Mouse (Mus musculus) thymus, adult 2 months (tissue): Measurements from ENCODE around the gene Mrpl49. TPM values are rescaled to one million over a fixed set of nuclear protein-coding genes. Genes with fewer than 3 reads are reported as not detected.

Experiments used
- DNase-seq: peaks from one replicate; pipeline ENCODE4 v3.0.0; 2021
- H3K27ac ChIP-seq: fragments of 200-500 bp; 2 replicates; pipeline ENCODE4 v1.5.1; 2012; ENCODE audit warnings: low read length, control low read depth; ENCODE audit not compliant: control insufficient read depth, insufficient read depth
- H3K27me3 ChIP-seq: fragments of 200-500 bp; 2 replicates; pipeline ENCODE4 v1.6.1; 2012; ENCODE audit warnings: mild to moderate bottlenecking, low read length, moderate library complexity, mixed read lengths; ENCODE audit not compliant: control insufficient read depth, insufficient read depth
- H3K36me3 ChIP-seq: fragments of 200-500 bp; 2 replicates; pipeline ENCODE4 v1.6.1; 2012; ENCODE audit warnings: mild to moderate bottlenecking, low read length, moderate library complexity; ENCODE audit not compliant: control insufficient read depth, insufficient read depth
- H3K4me1 ChIP-seq: fragments of 200-500 bp; replicated peaks from 2 replicates; pipeline ENCODE4 v1.6.1; 2012; ENCODE audit warnings: low read length; ENCODE audit not compliant: control insufficient read depth, insufficient read depth
- H3K4me3 ChIP-seq: fragments of 200-500 bp; 2 replicates; pipeline ENCODE4 v1.5.1; 2012; ENCODE audit warnings: mild to moderate bottlenecking, low read length, control low read depth, moderate library complexity; ENCODE audit not compliant: control insufficient read depth, insufficient read depth
- CTCF ChIP-seq: fragments of 200-500 bp; IDR thresholded peaks from 2 replicates; pipeline ENCODE4 v1.5.1; 2012; ENCODE audit warnings: mild to moderate bottlenecking, control low read depth, low read length, moderate library complexity, borderline replicate concordance; ENCODE audit not compliant: control insufficient read depth, poor library complexity, insufficient read depth; ENCODE audit errors: extremely low read depth
- POLR2A ChIP-seq: fragments of 200-500 bp; IDR thresholded peaks from 2 replicates; pipeline ENCODE4 v1.6.1; 2012; ENCODE audit warnings: mild to moderate bottlenecking, low read length, control low read depth, moderate library complexity; ENCODE audit not compliant: control insufficient read depth, poor library complexity, insufficient read depth; ENCODE audit errors: extremely low read depth
- WGBS: fragments of 180-500 bp; shearing (Covaris S2); methylation state at CpG from one replicate; pipeline ENCODE4 v1.1.7; 2018; 5-methylcytosine and 5-hydroxymethylcytosine counted together
- polyA plus RNA-seq: library from polyadenylated mRNA; depleted of rRNA; stranded (reverse); fragments of >200 nt; gene quantifications from 2 replicates; pipeline ENCODE4 v1.2.3, GENCODE M21; 2012

The Mrpl49 gene
- polyA plus RNA-seq, 1 experiment = 28.8 TPM

DNA sequence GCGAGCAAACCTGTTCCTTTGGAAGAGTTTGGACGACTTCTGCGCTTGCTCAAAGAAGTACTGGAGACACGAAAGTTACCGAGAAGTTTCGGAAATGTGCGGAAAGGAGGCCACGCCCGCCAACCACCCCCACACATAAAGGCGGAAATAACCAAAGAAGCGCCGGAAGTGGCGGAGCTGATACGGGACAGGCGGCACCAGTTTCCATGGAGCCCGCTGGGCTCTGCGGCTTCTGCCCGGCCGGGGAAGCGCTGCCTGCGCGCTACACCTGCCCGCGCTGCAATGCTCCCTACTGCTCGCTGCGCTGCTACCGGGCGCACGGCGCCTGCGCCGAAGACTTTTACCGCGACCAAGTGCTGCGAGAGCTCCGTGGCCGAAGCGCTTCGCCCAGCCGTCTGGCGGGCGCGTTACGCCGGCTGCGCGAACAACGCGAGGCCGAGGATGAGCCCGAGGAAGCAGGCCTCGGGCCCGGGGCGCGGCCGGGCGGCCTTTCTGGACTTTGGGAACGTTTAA is 3.5 kb upstream of the Mrpl49 start, which contains the start of gene Znhit2:
Gene Znhit2, plus strand, starts transcription at position 172 of the 513 bp plus-strand sequence.
- peaks cover 16% of the 10 kb centered on the region for H3K4me1 ChIP-seq
- TF ChIP-seq CTCF (0 out of 2 replicates have a peak, but pooled peaks have one; percentile 9), POLR2A (peak; percentile 81)

GRCm38 (mm10) chr19:6058966-6059365 is 1.4 kb upstream of the Mrpl49 start:
- 94% methylated on average over 5 of the region's 5 CpGs for WGBS
- DNase-seq = no peak
- Histone ChIP-seq H3K27me3 (no peaks in the 10 kb centered on the region), H3K4me3 (no peak overlapping the region), H3K36me3 (peaks cover 11% of the 10 kb centered on the region), H3K4me1 (peaks cover 16% of the 10 kb centered on the region), H3K27ac (no peak overlapping the region)
- TF ChIP-seq POLR2A (no peak), CTCF (no peak)

More for the DNA sequence above, 3.5 kb upstream of the Mrpl49 start, which contains the start of gene Znhit2:
- Histone ChIP-seq H3K36me3 (no peaks in the 10 kb centered on the region), H3K27ac (peak within 1 kb of the TSS; percentile 83), H3K27me3 (no peaks in the 10 kb centered on the region), H3K4me3 (peak within 1 kb of the TSS; percentile 72)
- WGBS = under 1% methylated on average over 58 of the region's 58 CpGs
- peak; percentile 95 for DNase-seq

- Histone ChIP-seq H3K4me3 (peak overlapping the region; percentile 85), H3K27me3 (no peaks in the 10 kb centered on the region), H3K27ac (no peak overlapping the region), H3K36me3 (peaks cover 16% of the 10 kb centered on the region), H3K4me1 (peaks cover 16% of the 10 kb centered on the region)
- TF ChIP-seq CTCF = no peak
- no peak for TF ChIP-seq POLR2A
- no peak for DNase-seq
- WGBS = 37% methylated on average over 5 of the region's 5 CpGs
Observed at GRCm38 (mm10) chr19:6058513-6058912, 928 bp upstream of the Mrpl49 start.

DNA sequence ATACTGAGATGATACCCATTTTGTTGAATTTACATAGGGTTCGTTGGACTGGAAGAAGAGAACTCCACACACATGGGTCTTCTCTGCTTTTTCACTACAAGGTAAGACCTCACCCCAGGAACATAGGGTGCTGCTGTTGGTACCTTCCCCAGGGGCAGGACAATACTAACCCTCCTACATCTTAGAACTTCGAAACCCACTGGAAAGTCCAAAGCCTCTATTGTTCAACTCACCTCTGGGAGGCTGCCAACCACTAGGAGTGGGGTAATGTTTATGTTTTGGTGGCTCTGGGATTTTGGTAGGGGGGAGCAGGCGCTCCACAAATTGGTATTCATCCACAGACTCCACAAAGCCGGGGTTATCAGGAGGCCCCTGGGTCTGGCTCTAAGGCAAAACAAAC is 889 bp downstream of the Mrpl49 start:
- DNase-seq = no peak
- Histone ChIP-seq H3K36me3 (peaks cover 34% of the 10 kb centered on the region), H3K27ac (no peak overlapping the region), H3K27me3 (no peaks in the 10 kb centered on the region), H3K4me1 (peaks cover 8% of the 10 kb centered on the region), H3K4me3 (no peak overlapping the region)
- TF ChIP-seq CTCF = no peak
- TF ChIP-seq POLR2A = no peak
- 68% methylated on average over 4 of the region's 4 CpGs for WGBS

- no peak overlapping the region for H3K4me3 ChIP-seq
- no peak overlapping the region for H3K27ac ChIP-seq
- WGBS = 84% methylated on average over 5 of the region's 5 CpGs
- TF ChIP-seq POLR2A = no peak
- TF ChIP-seq CTCF = no peak
- H3K36me3 ChIP-seq = peaks cover 53% of the 10 kb centered on the region
- H3K27me3 ChIP-seq = no peaks in the 10 kb centered on the region
- H3K4me1 ChIP-seq = peaks cover 8% of the 10 kb centered on the region
- DNase-seq = no peak
Observed at GRCm38 (mm10) chr19:6054296-6054695, 3.3 kb downstream of the Mrpl49 start.

DNA sequence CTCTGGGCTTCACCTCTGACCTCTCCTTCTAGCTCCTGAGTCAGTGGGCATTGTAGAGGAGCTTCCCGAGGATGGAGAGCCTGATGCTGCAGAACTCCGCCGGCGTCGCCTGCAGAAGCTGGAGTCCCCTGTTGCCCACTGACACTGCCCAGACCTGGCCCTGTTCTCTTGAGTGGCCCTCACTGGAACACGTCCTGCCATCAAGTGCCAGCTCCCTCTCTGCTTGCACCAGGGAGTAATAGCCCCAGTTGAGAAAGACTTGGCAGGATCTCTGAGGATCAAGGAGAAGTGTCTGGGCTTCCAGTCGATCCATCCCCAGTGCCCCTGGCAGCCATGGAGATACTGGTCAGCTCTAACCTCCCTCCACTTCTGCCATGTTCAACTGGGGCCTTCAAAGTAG is 5.1 kb downstream of the Mrpl49 start:
- peaks cover 16% of the 10 kb centered on the region for H3K4me1 ChIP-seq
- 98% methylated on average over 7 of the region's 7 CpGs for WGBS
- no peak overlapping the region for H3K4me3 ChIP-seq
- H3K27ac ChIP-seq = no peak overlapping the region
- H3K27me3 ChIP-seq = no peaks in the 10 kb centered on the region
- no peak for DNase-seq
- peaks cover 59% of the 10 kb centered on the region for H3K36me3 ChIP-seq
- no peak for TF ChIP-seq POLR2A
- TF ChIP-seq CTCF = no peak
